Mouse (Mus musculus) frontal cortex, postnatal 14 days (tissue): ENCODE data around the gene Soga1.

Source experiments
- DNase-seq, 2 experiments: peaks; one replicate each; pipeline ENCODE4 v3.0.0; 2022; ENCODE audit warnings: low spot score in 2 of 2

The Soga1 gene

DNA sequence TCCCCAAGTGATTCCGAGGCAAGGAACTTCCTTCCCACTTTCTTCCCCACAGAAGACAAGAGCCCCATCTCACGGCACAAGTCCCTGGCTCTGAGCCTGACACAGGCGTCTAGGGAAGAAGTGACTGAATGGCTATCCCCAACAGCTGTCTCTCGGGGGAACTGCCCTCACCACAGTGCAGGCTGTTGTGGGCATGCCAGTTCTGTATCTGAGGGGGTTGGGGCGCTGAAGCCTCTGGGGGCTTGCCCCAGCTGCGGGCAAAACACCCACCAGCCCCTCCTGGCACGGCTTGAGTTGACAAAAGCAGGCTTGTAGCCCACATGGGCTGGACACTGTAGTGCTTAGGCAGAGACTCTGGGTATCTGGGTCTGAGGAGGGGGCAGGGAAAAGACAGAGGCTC lies 14.9 kb downstream of the Soga1 start:
- peak in 1 of 2 experiments; percentile 73 for DNase-seq

DNA sequence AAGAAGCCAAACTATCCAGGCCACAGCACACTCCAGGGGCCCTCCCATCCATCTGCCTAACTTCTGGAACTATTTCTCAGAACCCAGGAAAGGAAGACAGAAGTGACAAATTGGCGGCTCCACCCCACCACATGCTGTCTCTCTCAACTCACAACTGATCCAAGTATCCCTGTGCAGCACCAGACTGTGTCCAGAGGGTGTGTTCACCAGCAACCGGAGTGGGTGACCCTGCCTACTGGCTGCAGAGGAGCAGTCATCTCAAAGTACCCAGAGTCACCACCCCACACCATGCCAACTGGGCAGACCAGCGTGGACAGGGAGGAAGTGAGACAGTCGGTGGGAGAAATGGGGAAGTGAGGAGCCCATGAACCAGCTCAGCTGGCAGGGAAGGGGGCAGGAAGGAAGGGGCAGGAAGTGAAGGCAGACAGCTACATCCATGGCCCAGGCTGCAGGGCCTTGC lies 15.8 kb downstream of the Soga1 start:
- peak in 1 of 2 experiments; percentile 65 for DNase-seq

DNA sequence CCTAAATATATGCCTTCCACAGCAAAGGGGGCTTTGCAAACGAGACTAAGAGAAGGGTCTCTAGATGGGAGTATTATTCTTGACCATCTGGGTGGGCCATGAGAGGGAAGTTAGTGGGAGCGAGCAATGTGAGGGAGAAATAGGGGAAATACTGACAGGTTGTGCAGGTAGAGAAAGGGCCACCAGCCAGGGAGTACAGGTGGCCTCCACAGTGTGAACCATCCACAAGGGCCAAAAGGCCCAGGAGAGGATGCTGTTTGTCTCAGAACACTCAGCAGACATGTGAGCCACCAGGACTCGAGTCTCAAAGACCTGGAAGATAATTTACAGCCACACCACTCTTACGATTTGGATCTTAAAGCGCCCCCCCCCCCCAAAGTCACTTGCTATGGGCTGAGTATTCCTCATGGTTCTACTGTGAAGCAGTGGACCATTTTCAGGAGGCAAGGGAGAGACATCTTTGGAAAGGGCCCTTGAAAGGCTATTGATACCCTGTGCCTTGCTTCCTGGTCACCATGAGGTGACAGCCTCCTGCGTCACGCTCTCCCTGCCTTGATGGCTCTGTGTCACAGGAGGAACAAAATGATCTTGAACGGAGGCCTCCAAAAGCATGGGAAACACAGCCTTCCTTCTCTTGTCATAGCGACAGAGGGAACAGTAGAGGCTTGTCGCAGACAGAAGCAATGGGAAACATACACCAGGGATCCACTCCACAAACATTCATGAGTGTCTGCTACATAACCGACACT lies 18.3 kb downstream of the Soga1 start:
- no peak for DNase-seq

DNA sequence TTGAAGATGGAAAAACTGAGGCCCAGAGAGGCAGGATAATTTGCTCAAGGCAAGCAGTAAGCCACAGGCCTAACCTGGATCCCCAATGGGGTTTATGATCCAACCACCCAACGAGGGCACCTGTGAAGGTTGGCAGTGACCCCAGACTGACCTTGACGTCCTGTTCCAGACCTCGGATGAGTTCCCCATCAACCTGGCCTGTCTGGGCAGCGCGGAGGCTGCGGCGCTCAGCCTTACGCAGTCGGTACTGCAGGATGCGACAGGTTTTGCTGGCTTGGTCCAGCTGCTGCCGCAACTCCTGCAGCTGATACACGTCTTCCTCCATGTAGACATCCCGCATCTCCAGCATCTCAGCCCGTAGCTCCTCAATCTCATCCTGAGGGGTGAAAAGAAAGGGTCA lies 19.0 kb downstream of the Soga1 start:
- no peak for DNase-seq

DNA sequence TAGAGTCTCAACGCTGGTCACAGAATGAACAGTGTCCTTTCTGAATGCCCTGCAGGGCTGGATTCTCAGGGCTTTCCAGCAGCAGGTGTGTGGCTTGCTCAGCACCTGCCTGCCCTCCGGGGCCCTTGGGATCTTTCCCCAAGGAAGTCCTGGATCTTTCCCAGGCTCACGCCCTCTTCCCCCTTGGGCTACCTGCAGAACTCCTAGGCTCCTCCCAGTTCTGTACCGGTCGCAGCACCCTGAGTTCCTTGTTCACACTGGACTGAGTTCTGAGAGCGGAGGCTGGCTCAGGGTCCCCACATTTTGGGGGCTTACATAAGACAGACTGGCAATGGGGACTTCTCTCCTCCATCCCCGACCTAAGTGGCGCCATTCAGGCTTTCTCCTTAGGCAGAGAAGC lies 19.9 kb downstream of the Soga1 start:
- no peak for DNase-seq

DNA sequence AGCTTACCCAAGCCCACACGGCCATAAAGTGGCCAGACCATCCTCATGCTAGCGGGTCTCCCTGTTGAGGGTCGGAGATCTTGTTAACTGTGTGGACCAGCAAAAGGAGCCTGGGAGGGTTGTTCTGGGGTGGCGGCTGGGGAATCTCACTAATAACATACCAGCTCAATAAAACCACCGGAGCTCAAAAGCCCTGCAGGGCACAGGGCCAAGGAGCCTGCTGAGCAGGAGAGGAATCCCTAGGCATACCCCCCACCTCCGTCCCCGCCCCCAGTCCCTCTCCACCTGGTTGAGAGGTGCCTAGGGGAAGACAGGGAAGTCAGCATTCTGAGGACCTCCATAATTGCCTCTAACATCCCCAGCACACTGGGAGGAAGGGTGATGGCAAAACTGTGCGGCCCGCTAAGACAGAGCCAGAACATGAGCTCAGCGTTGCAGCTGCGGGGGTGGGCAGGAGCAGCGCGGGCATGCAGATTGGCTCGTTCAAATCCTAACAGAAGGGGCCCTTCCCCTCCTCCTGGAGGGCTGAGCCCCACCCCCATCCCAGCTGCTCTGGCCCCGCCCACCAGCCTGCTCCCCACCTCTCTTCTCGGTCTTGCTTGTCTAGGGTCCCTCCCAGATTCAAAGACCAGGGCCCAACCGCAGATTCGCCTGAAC lies 20.6 kb downstream of the Soga1 start:
- peak; percentile 66 to 70 for DNase-seq

DNA sequence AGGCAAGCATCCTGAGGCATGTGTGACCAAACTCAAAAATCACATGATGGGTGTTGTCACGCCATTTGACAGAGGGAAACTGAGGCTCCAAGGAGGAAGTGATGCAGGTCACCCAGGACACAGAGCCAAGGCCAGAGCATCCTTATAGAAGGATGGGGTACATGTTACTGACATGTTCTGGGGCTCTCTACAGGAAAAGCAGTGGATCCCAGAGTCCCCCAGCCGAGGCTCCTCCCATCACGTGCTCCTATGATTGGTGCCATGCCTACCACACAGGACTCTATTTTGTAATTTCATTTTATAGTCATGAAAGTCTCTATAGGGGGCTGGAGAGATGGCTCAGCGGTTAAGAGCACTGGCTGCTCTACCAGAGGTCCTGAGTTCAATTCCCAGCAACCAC lies 21.3 kb downstream of the Soga1 start:
- DNase-seq, result no peak

DNA sequence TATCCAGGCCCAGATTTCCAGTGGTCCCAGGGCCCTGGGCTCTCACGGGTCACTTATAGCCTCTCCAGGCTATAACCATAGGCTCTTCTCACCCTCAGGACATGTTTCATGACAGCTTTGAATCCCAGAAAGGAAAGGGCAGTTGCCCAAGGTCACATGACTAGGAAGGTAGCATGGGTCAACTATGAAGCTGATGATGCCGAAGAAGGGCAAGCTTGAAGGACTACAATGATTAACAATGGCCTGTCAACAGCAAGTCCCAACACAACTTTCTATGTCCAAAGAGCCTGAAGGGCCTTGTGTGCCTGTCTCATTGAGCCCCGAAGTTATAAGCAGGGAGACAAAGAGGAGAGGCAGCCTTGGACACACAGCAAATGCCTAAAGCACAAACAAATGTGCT lies 21.9 kb downstream of the Soga1 start:
- no peak for DNase-seq

DNA sequence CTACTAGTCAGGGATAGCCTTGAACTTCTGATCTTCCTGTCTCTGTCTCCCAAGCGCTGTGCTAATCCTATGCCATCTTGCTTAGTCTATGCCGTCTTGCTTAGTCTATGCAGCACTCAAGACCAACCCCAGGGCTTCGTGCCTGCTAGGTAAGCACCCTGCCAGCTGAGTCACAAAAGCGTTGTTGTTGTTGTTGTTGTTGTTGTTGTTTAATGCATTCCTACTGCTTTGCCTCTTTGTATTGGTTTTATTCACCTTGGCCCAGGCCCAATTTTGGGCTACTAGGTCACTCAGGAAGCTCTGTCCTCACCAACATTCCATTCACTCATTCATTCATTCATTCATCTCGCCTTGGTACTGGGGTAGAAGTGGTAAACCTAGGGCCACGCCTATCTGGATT lies 23.3 kb downstream of the Soga1 start:
- DNase-seq, result no peak

DNA sequence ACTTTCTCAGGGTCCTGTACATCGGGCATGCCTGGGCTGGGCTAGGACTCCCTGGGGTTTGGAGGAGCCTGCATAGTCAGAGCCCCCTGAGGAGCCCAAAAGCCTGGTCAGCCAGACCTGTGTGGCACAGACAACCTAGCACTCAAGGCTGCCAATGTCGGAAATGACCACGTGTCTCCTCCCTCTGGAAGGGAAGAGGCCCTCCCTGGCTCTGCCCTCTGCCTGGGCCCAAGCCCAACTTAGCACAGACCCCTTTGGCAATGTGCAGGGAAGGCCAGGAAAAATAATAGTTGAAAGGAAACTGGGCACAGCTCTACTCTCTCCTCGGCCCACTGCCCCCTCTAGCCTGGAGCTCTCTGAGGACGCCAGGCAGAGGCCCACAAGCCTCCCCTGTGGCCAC lies 24.2 kb downstream of the Soga1 start:
- no peak for DNase-seq

DNA sequence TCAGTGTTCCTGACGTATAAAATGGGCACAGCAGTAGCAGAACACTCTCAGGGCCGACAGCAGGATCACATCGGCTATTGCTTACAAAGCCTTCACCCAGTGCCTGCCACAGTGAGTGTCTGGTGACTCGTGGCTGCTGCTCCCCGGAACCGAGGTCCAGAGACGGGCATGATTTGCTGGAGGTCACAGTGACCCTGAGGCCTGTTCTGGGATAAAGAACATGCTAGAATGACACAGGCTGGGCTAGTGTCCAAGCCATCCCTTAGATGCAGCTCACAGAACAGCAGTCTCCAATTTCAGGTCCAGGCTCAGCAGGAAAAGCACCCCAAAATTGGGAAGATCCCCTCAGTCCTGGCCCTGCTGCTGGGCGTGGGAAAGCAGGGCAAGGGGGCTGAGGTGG lies 24.8 kb downstream of the Soga1 start:
- DNase-seq, result no peak

DNA sequence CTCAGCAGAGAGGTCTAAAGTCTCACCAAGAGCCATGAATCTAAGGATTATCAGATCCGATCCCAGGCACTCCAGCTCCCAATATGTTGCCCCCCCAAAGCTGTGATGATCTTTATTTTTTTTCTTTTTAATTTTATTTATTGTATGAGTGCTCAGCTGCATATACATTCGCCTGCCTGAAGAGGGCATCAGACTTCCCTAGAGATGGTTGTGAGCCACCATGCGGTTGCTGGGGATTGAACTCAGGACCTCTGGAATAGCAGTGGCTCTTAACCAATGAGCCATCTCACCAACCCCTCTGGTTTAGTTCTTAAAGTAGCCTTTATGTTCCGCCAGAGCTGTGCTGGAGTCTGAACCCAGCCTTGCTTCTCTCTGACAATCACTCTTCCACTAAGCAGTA lies 25.3 kb downstream of the Soga1 start:
- no peak for DNase-seq

DNA sequence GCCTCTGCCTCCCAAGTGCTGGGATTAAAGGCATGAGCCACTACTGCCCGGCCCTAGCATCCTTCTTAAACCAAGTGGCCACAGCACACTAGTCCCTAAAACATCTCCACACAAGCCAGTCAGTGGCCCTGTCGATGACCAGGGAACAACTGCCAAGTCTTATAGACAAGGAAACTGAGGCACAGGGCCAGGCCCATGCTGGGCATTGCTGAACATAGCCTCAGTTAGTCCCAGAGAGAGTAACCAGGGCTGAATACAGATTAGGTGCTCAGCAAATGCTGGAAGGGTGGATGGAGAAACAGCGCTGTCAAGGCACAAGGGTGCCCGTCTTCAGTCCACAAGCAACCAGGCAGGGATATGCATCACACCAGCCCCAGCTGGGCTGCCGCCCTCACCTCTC lies 25.9 kb downstream of the Soga1 start:
- no peak for DNase-seq

DNA sequence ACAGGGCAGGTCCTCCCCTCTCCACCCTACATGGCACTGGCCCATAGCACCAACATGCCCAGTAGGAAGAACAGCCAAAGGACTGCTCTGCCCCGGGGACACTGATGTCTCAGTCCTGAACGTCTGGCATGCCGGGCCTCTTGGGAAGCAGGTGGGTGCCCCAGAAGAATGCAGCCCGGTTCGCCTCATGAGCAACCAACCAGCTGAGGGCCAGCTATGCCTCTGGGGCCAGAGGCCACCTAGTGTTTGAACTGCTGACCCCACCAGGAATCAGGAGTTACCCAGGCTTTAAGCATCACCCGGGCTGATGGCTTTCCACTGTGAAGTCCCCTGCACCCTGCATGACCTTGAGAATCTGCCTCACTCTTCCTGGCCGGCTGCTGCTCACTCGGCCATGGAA lies 26.6 kb downstream of the Soga1 start:
- no peak for DNase-seq

DNA sequence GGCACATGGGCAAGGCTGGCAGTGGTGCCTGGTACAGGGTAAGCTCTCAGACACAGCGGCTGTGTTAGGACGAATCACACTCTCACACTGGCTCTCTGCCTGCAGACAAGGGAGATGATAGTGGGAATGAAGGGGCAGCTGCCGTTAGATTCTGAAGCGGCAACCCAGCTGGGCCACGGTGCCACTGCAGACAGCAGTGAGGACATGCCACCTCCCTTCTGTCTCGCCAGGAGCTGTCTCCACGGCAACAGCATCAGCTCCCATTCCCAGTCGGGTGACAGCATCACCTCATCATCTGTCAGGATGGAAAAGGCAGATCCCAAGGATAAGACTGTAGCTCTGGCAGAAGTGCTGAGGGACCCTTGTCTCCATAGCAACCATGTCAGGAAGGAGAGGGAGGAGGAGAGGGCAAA lies 29.2 kb downstream of the Soga1 start:
- DNase-seq, result peak; percentile 52 to 72

DNA sequence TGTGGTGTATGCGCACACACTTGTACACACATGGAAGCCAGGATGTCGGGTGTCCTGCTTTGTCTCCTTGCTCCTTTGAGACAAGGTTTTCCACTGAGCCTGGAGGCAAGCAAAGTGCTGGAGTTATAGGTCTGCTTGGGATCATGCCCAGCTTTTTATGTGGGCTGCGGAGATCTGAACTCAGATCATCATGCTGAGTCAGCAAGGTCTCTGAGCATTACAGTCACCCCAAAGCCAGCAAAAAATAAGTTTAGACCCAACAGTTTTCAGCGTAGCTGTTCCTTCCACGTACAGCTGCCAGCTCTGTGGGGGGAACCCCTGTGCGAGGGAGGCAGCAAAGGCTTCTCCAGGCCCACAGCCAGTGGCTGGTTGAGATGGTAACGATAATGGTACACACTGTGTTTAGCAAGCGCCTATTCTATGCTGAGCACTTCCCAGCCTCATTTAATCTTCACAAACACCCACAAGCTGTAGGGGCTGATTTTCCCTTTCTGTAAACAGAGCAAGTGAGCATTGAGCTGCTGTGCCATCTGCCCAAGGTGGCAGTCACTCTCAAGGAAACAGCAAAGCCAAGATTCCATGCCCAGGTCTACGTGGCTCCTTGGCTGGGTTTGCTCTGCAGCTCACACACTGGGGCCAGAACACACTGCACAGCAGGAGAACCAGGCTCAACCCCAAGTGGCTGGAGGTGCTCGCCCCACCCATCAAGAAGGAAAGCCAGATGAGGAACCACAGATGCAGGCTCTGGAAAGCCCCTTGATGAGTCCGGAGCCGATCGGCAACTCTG lies 30.5 kb downstream of the Soga1 start:
- DNase-seq, result peak; percentile 60 to 80

DNA sequence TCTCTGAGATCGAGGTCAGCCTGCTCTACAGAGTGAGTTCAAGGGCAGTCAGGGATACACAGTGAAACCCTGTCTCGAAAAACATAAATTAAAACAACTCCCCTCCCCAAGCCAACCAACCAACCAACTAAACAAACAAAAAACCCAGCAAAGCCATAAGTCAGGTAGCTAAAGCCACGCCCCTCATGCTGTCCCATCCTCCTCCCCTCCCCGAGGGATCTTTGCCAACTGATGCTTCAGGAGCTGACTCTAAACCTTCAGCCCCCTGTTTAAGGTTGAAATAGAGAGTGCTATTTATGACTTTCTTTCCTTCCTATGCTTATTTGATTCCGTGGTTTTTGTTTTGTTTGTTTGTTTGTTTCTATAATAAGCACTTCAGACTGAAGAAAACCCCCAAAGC lies 32.1 kb downstream of the Soga1 start:
- no peak for DNase-seq

DNA sequence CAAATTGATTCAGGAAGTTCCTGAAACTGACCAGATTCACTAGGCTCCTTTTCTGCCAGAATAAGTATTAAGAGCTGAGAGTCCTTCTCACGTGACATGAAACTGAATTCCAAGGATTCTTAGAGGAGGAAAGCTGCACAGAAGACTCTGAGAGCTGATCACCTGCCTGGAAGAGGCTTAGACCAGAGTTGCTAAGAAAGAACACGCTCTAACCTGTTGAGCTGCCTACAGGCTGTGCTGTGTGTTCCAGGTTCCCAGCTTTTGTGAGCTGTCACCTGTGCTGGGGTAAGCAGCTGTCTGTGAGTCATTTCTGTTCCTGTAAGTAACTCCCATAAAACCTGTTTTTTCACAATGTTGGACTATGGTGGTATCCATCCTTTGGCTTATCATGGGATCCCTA lies 33.1 kb downstream of the Soga1 start:
- DNase-seq, result no peak

DNA sequence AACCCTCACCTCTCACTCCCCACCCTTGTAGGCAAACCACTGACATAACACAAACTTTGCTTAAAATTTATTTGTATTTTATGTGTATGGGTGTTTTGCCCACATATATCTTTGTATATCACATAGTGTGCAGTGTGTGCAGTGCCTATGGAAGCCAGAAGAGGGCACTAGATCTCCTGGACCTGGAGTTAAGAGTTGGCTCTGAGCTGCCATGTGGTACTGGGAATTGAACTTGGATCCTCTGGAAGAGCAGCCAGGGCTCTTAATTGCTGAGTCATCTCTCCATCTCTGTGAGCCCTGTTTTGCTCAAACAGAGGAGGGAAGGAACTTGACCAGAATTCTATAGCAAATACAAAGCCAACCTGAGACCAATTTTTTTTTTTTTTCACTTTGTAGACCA lies 35.1 kb downstream of the Soga1 start:
- DNase-seq, result no peak

DNA sequence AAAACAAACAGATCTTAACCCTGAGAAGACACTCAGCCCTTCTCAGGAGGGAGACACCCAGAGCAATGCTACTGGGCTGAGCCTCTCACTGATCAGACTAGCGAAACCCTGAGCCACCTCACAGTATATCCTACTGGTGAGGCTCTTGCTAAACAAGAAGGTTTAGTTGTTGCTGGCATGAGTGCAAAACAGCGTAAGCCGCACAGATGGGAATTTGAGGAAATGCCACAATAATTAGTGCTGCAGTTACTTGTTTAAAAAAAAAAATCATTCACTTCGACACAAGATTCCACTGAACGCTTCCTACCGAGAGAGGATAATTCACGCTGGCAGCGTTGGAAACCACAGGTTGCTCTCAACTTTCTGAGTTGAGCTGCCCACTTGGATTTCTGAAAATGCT lies 35.5 kb downstream of the Soga1 start:
- DNase-seq, result no peak

DNA sequence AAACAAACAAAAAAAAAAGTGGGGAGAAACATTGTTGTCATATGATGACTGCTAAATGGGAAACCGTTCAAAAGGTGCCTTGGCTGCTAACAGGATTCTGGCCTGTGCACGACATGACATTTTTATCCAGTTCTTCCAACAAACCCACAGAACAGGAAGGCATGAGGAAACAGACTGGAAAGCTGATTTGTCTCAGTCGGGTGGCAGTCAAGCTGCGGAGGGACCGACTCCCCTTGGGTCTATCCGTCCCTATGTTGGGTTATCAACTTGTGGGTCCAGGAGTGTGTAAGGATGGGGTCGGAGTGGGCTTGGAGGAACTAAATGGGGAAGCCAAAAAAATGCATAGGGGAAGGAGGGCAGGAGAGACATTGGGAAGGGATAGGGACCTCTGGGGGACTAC lies 37.6 kb downstream of the Soga1 start:
- DNase-seq, result no peak

DNA sequence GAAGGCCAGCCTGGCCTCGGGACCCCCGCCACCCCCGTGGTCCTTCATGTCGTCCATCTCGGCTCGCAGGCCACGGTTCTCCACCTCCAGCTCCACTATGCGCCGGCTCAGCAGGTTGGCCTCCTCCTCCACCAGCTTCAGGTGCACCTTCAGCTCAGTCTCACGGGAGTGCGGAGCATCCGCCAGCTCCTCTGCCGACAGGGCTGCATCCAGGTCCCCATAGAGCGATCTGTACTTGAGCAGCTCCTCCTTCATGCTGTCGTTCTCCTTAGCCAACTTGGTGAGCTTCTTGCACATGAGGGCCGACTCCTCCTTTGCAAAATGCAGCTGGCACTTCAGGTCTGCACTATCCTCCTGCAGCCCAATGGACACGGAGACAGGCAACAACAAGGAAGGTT lies 38.4 kb downstream of the Soga1 start:
- DNase-seq, result no peak
